Mouse (Mus musculus) heart, postnatal 0 days (tissue): Measurements from ENCODE around the gene Leo1. TPM values are rescaled to one million over a fixed set of nuclear protein-coding genes. Genes with fewer than 3 reads are reported as not detected.

Experiments used
- ATAC-seq: fragments of 200-750 bp; cut with Nextera tagmentation; 2 replicates; pipeline ENCODE4 v1.8.0; 2017; ENCODE audit warnings: low read depth, moderate number of reproducible peaks, moderate library complexity; ENCODE audit not compliant: insufficient read depth
- DNase-seq: peaks from one replicate; pipeline ENCODE4 v3.0.0-alpha.2; 2016; ENCODE audit warnings: low spot score
- H3K27ac ChIP-seq: fragments of 300-500 bp; sonication (generic); 2 replicates; pipeline ENCODE4 v1.5.1; 2014; ENCODE audit warnings: low read depth, mild to moderate bottlenecking
- H3K27me3 ChIP-seq: fragments of 300-500 bp; sonication (generic); 2 replicates; pipeline ENCODE4 v1.6.1; 2014; ENCODE audit warnings: low read length, mixed read lengths; ENCODE audit not compliant: control insufficient read depth, insufficient read depth
- H3K36me3 ChIP-seq: fragments of 300-500 bp; sonication (generic); replicated peaks from 2 replicates; pipeline ENCODE4 v1.6.1; 2014; ENCODE audit warnings: low read length, mixed read lengths; ENCODE audit not compliant: control insufficient read depth, insufficient read depth
- H3K4me1 ChIP-seq: fragments of 300-500 bp; sonication (generic); 2 replicates; pipeline ENCODE4 v1.6.1; 2014; ENCODE audit warnings: antibody characterized with exemption; ENCODE audit not compliant: control insufficient read depth, insufficient read depth
- H3K4me2 ChIP-seq: fragments of 300-500 bp; sonication (generic); 2 replicates; pipeline ENCODE4 v1.6.1; 2014; ENCODE audit warnings: low read depth, mild to moderate bottlenecking, low read length, moderate library complexity
- H3K4me3 ChIP-seq: fragments of 300-500 bp; sonication (generic); 2 replicates; pipeline ENCODE4 v1.5.1; 2014; ENCODE audit warnings: low read depth, low read length
- H3K9ac ChIP-seq: fragments of 300-500 bp; sonication (generic); replicated peaks from 2 replicates; pipeline ENCODE4 v1.6.1; 2014; ENCODE audit warnings: low read depth, low read length, mixed read lengths
- H3K9me3 ChIP-seq: fragments of 300-500 bp; sonication (generic); replicated peaks from 2 replicates; pipeline ENCODE4 v1.6.1; 2016; ENCODE audit warnings: low read length; ENCODE audit not compliant: control insufficient read depth
- CTCF ChIP-seq: IDR thresholded peaks from 2 replicates; pipeline ENCODE4 v1.5.1; 2016; ENCODE audit warnings: antibody characterized with exemption, control low read depth, low read depth
- EP300 ChIP-seq: IDR thresholded peaks from 2 replicates; pipeline ENCODE4 v1.6.1; 2016; ENCODE audit warnings: antibody characterized with exemption, low read depth
- WGBS: fragments of 180-500 bp; shearing (Covaris S2); extraction: QIAGEN DNeasy Blood & Tissue Kit; methylation state at CpG from one replicate; pipeline ENCODE4 v1.1.7; 2014; 5-methylcytosine and 5-hydroxymethylcytosine counted together
- polyA plus RNA-seq: library from polyadenylated mRNA; unstranded; fragments of >200 nt; fragmentation: Nextera tagmentation; extraction: Ambion mirVana; gene quantifications from 2 replicates; pipeline ENCODE4 v1.2.1, GENCODE M21; 2015
- total RNA-seq: library from RNA; depleted of rRNA; stranded (reverse); fragments of >200 nt; gene quantifications from 2 replicates; pipeline ENCODE4 v1.2.3, GENCODE M21; 2014; ENCODE audit warnings: low replicate concordance; rRNA removed

Leo1 gene
- total and polyA plus RNA-seq, 2 experiments from 2014 or later: 5.7 to 20.0 TPM

GRCm38 (mm10) chr9:75495945-75496344, 54.6 kb downstream of the Leo1 start:
- 72% methylated on average over 10 of the region's 10 CpGs for WGBS
- TF ChIP-seq EP300 (no peak), CTCF (no peak)
- no peak for ATAC-seq

GRCm38 (mm10) chr9:75498571-75498970, 57.2 kb downstream of the Leo1 start:
- DNase-seq (no peak), ATAC-seq (no peak)
- no peak overlapping the region for H3K4me3 ChIP-seq
- TF ChIP-seq EP300 (no peak), CTCF (no peak)
- H3K36me3 ChIP-seq: peaks cover 50% of the 10 kb centered on the region
- H3K9ac ChIP-seq: no peak overlapping the region
- 93% methylated on average over 7 of the region's 7 CpGs for WGBS
- no peaks in the 10 kb centered on the region for H3K9me3 ChIP-seq
- H3K27me3 ChIP-seq: no peaks in the 10 kb centered on the region
- no peak overlapping the region for H3K4me2 ChIP-seq
- H3K4me1 ChIP-seq: no peaks in the 10 kb centered on the region
- H3K27ac ChIP-seq: no peak overlapping the region

More at GRCm38 (mm10) chr9:75495945-75496344, 54.6 kb downstream of the Leo1 start:
- peaks cover 31% of the 10 kb centered on the region for H3K36me3 ChIP-seq
- H3K9me3 ChIP-seq: no peaks in the 10 kb centered on the region
- H3K9ac ChIP-seq: no peak overlapping the region
- no peak overlapping the region for H3K4me3 ChIP-seq
- H3K4me1 ChIP-seq: no peaks in the 10 kb centered on the region
- DNase-seq: no peak
- H3K4me2 ChIP-seq: no peak overlapping the region
- H3K27ac ChIP-seq: no peak overlapping the region
- H3K27me3 ChIP-seq: no peaks in the 10 kb centered on the region

GRCm38 (mm10) chr9:75504311-75504710, 63.0 kb downstream of the Leo1 start:
- ATAC-seq (no peak), DNase-seq (no peak)
- H3K9me3 ChIP-seq: no peaks in the 10 kb centered on the region
- H3K36me3 ChIP-seq: peaks cover 84% of the 10 kb centered on the region
- WGBS: 88% methylated on average over 6 of the region's 6 CpGs
- no peak overlapping the region for H3K9ac ChIP-seq
- H3K27me3 ChIP-seq: no peaks in the 10 kb centered on the region
- no peak overlapping the region for H3K27ac ChIP-seq
- H3K4me1 ChIP-seq: no peaks in the 10 kb centered on the region
- TF ChIP-seq EP300 (no peak), CTCF (no peak)
- no peak overlapping the region for H3K4me3 ChIP-seq
- no peak overlapping the region for H3K4me2 ChIP-seq

DNA sequence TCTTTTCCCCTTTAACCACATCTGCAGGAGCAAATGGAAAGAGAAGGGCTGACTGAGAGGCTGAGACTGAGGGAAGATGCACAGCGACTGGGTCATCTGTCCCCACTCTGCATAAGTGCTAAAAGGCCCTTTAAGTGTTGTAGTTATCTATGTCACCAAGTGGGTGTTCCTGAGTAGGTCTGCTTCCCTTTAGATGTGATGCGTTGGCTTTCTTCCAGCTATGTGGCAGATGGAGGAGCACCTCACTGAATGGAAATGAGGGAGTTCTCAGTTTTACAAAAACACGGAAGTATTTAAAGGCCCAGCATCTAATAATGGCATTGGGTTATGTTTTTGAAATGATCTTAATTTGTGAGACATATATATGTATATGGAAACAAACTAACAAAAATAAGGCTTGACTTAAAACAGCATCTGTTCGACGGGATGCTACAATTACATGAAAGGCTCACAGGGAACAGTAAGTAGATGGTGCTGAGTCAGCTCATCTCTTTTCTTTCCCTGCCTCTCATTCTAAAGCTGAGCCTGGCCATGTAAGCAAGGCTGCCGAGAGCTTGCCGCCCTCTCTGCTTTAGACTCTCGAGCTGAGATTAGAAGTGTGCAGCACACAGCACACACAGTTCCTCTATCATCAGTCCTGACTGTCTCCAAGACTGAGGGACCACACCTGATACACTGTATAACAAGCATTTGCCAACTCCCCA, 70.1 kb downstream of the Leo1 start:
- Histone ChIP-seq H3K4me1 (no peaks in the 10 kb centered on the region), H3K27ac (no peak overlapping the region), H3K27me3 (no peaks in the 10 kb centered on the region), H3K9ac (no peak overlapping the region), H3K4me3 (no peak overlapping the region), H3K9me3 (no peaks in the 10 kb centered on the region), H3K4me2 (no peak overlapping the region), H3K36me3 (peaks cover 79% of the 10 kb centered on the region)
- TF ChIP-seq EP300: no peak
- DNase-seq (no peak), ATAC-seq (no peak)
- 40% methylated on average over 8 of the region's 8 CpGs for WGBS

GRCm38 (mm10) chr9:75515464-75516113, 74.3 kb downstream of the Leo1 start:
- Histone ChIP-seq H3K36me3 (peaks cover 45% of the 10 kb centered on the region), H3K27ac (no peak overlapping the region), H3K9ac (no peak overlapping the region), H3K4me3 (no peak overlapping the region), H3K4me2 (no peak overlapping the region), H3K4me1 (no peaks in the 10 kb centered on the region), H3K27me3 (no peaks in the 10 kb centered on the region), H3K9me3 (no peaks in the 10 kb centered on the region)
- TF ChIP-seq EP300: no peak
- TF ChIP-seq CTCF: peak; percentile 84
- WGBS: 57% methylated on average over 12 of the region's 12 CpGs
- ATAC-seq: peak; percentile 49; the same call in 1 of the 2 replicates
- DNase-seq: peak; percentile 43

Other genes with a start within 250 kb of the Leo1 start
- 2.1 and 2.4 TPM in 2 replicates for gene Myo5c, start 209.5 kb upstream of the Leo1 start, total RNA-seq
- 1.2 and 1.5 TPM in 2 replicates for gene Myo5c, start 209.5 kb upstream of the Leo1 start, polyA plus RNA-seq
- gene Gnb5, start 135.2 kb upstream of the Leo1 start, total RNA-seq: 62.7 and 78.1 TPM in 2 replicates
- gene Gnb5, start 135.2 kb upstream of the Leo1 start, polyA plus RNA-seq: 68.1 and 74.9 TPM in 2 replicates
- not detected in 2 replicates for gene Bcl2l10, start 93.8 kb upstream of the Leo1 start, total RNA-seq
- gene Bcl2l10, start 93.8 kb upstream of the Leo1 start, polyA plus RNA-seq: not detected in 2 replicates
- gene Mapk6, start 31.5 kb upstream of the Leo1 start, total RNA-seq: 36.2 and 51.0 TPM in 2 replicates
- 30.1 and 33.6 TPM in 2 replicates for gene Mapk6, start 31.5 kb upstream of the Leo1 start, polyA plus RNA-seq
- gene Tmod3, start 118.1 kb downstream of the Leo1 start, total RNA-seq: 40.8 and 58.0 TPM in 2 replicates
- gene Tmod3, start 118.1 kb downstream of the Leo1 start, polyA plus RNA-seq: 58.1 and 64.9 TPM in 2 replicates
- gene Tmod2, start 169.8 kb downstream of the Leo1 start, total RNA-seq: 2.2 and 3.5 TPM in 2 replicates
- 4.3 and 4.7 TPM in 2 replicates for gene Tmod2, start 169.8 kb downstream of the Leo1 start, polyA plus RNA-seq
- gene Lysmd2, start 184.2 kb downstream of the Leo1 start, total RNA-seq: 11.9 and 12.0 TPM in 2 replicates
- 20.4 and 21.2 TPM in 2 replicates for gene Lysmd2, start 184.2 kb downstream of the Leo1 start, polyA plus RNA-seq
- not detected in 2 replicates for gene Scg3, start 242.5 kb downstream of the Leo1 start, total RNA-seq
- 0.19 and 0.36 TPM in 2 replicates for gene Scg3, start 242.5 kb downstream of the Leo1 start, polyA plus RNA-seq